18 mouse cellular contexts compared by ENCODE assay signal in genomic region chr3:25074266-25074665, GRCm38 (mm10).
DNase-seq lines count a peak whose midpoint lies in the region; ATAC-seq and TF ChIP-seq lines count a peak whose summit lies in the region.
"Had no signal": no experiment of that assay in that cellular context is flagged by ENCODE, and none has a peak within 500 bp of the region (broad histone marks: within the 10 kb centered on the region; RNA-seq: fewer than 3 reads in every experiment).

No protein-coding gene starts in this region.

- no peak overlapping the region for H3K4me3 ChIP-seq in hindbrain, postnatal 0 days (ENCODE audit: low read length)
- no peak overlapping the region for H3K4me3 ChIP-seq in hindbrain, embryonic 13.5 days
- H3K4me3 ChIP-seq in cerebellum, adult 2 months (replicated peaks; ENCODE audit: insufficient read depth, low read depth, low read length): no peak overlapping the region
- H3K4me3 ChIP-seq: liver, embryonic 15.5 days; midbrain, embryonic 12.5 days; neural tube, embryonic 13.5 days had no signal

- WGBS in hindbrain, postnatal 0 days: 59% methylated on average over 4 of the region's 4 CpGs
- 75% methylated on average over 4 of the region's 4 CpGs for WGBS in hindbrain, embryonic 13.5 days
- 12% methylated on average over 4 of the region's 4 CpGs for WGBS in cerebellum, adult 2 months

- H3K27me3 ChIP-seq in hindbrain, postnatal 0 days (ENCODE audit: insufficient read depth, low read length): no peaks in the 10 kb centered on the region
- H3K27me3 ChIP-seq in hindbrain, embryonic 13.5 days: no peaks in the 10 kb centered on the region
- H3K27me3 ChIP-seq in cerebellum, adult 2 months (ENCODE audit: control insufficient read depth, insufficient read depth, low read length): no peaks in the 10 kb centered on the region
- H3K27me3 ChIP-seq: liver, embryonic 15.5 days; midbrain, embryonic 12.5 days; neural tube, embryonic 13.5 days had no signal

- DNase-seq in hindbrain, postnatal 0 days (ENCODE audit: low spot score): peak; percentile 9
- DNase-seq in brain, adult 2 months (ENCODE audit: low read depth, low spot score): peak; percentile 67
- DNase-seq in cerebellum, adult 2 months: peak; percentile 51 to 69
- peak; percentile 55 for DNase-seq in cerebellum, postnatal 36 days
- no peak for DNase-seq in frontal cortex, postnatal 36 days (ENCODE audit: low spot score in 2 of 2)
- DNase-seq in spleen, postnatal 36 days (ENCODE audit: low spot score in 2 of 2): no peak
- DNase-seq: adrenal gland, postnatal 14 days; heart, postnatal 10 days; right cerebral cortex, adult 18-20 months; thymus, postnatal 14 days had no signal

- ATAC-seq in hindbrain, postnatal 0 days: no peak
- ATAC-seq in hindbrain, embryonic 13.5 days (ENCODE audit: low FRiP score): no peak
- ATAC-seq: intestine, postnatal 0 days had no signal

- H3K9ac ChIP-seq in hindbrain, postnatal 0 days (replicated peaks; ENCODE audit: low read length): no peak overlapping the region
- H3K9ac ChIP-seq in hindbrain, embryonic 13.5 days: no peak overlapping the region
- H3K9ac ChIP-seq: hindbrain, embryonic 14.5 days; liver, embryonic 15.5 days; midbrain, embryonic 12.5 days; neural tube, embryonic 13.5 days had no signal

- H3K4me1 ChIP-seq in hindbrain, postnatal 0 days (ENCODE audit: insufficient read depth, low read length): no peaks in the 10 kb centered on the region
- H3K4me1 ChIP-seq in hindbrain, embryonic 13.5 days (replicated peaks): no peaks in the 10 kb centered on the region
- peaks cover 7% of the 10 kb centered on the region; the same call in 1 of the 2 replicates for H3K4me1 ChIP-seq in cerebellum, adult 2 months (ENCODE audit: control insufficient read depth, insufficient read depth, low read length)
- H3K4me1 ChIP-seq: liver, embryonic 15.5 days; neural tube, embryonic 13.5 days had no signal

- TF ChIP-seq POLR2A in cerebellum, adult 2 months (IDR thresholded peaks at IDR 0.05; ENCODE audit: borderline replicate concordance, insufficient read depth, low read length): no peak

- H3K36me3 ChIP-seq in hindbrain, postnatal 0 days (ENCODE audit: insufficient read depth, low read length): no peaks in the 10 kb centered on the region
- H3K36me3 ChIP-seq in hindbrain, embryonic 13.5 days: no peaks in the 10 kb centered on the region
- H3K36me3 ChIP-seq: liver, embryonic 15.5 days; midbrain, embryonic 12.5 days; neural tube, embryonic 13.5 days had no signal

- no peak for TF ChIP-seq CTCF in hindbrain, postnatal 0 days (IDR thresholded peaks at IDR 0.05; ENCODE audit: low read depth)
- no peak for TF ChIP-seq CTCF in cerebellum, adult 2 months (IDR thresholded peaks at IDR 0.05; ENCODE audit: borderline replicate concordance, insufficient read depth, low read depth, low read length)

- H3K4me2 ChIP-seq in hindbrain, postnatal 0 days (ENCODE audit: low read depth, low read length): no peak overlapping the region
- H3K4me2 ChIP-seq in hindbrain, embryonic 13.5 days: no peak overlapping the region
- H3K4me2 ChIP-seq: heart, embryonic 11.5 days; hindbrain, embryonic 14.5 days; liver, embryonic 15.5 days; midbrain, embryonic 12.5 days; neural tube, embryonic 13.5 days had no signal

- no peaks in the 10 kb centered on the region for H3K9me3 ChIP-seq in hindbrain, postnatal 0 days (ENCODE audit: low read length)
- H3K9me3 ChIP-seq in hindbrain, embryonic 13.5 days: no peaks in the 10 kb centered on the region
- H3K9me3 ChIP-seq: liver, embryonic 15.5 days; midbrain, embryonic 12.5 days; neural tube, embryonic 13.5 days had no signal

- no peak overlapping the region for H3K27ac ChIP-seq in hindbrain, postnatal 0 days
- H3K27ac ChIP-seq in hindbrain, embryonic 13.5 days: no peak overlapping the region
- no peak overlapping the region for H3K27ac ChIP-seq in cerebellum, adult 2 months (ENCODE audit: insufficient read depth, low read length)
- H3K27ac ChIP-seq: hindbrain, embryonic 14.5 days; liver, embryonic 15.5 days; macrophage; midbrain, embryonic 12.5 days; neural tube, embryonic 13.5 days had no signal

Comparison
In these comparisons a context has a peak if more than half of its experiments do, and no peak if none do; other contexts are left out.
1. DNase-seq: peak in hindbrain, postnatal 0 days (single experiment), brain, adult 2 months (single experiment), cerebellum, adult 2 months (2 of 2) and cerebellum, postnatal 36 days (2 of 2); none in frontal cortex, postnatal 36 days (0 of 2) and spleen, postnatal 36 days (0 of 2).